Mouse (Mus musculus): ENCODE measurements around the gene Igf1r.
A peak's percentile ranks its signal among the peaks of the same experiment; 100 is the strongest.

Gene Igf1r

DNA sequence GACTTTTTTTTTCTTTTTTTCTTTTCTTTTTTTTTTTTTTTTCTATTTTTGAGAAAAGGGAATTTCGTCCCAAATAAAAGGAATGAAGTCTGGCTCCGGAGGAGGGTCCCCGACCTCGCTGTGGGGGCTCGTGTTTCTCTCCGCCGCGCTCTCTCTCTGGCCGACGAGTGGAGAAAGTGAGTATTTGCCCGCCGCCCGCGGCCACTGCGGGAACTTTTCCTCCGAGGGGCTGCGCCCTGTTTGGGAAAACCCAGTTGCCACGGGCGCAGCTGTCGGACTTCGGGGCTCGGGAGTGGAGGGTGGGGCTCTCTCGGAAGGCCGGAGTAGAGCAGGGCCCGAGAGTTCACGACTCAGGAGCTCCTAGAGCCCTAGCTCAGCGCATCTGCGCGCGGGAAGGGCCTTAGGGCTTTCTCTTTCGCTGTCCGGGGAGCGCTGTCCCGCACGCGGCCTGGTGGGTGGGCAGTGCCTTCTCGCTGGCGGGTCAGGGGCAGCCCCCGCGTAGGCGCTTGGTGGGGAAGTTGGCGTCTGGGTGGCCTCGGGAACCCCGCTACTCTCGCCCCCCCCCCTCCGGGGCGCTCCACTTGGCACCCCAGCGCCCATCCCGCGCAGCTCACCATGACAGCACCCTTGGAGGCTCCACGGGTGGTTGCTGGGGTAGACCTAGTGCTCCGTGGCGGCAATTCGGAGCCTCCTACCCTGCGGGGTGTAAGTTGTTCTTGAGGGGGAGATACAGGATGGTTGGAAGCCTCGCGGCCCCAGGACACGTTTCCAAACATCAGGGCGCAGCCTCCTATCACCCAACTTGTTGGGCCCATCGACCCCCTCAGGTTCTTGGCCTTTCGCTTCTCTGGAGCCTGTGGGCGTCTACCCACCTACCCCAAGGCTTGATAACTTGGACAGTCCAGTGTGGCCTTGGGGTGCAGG is at the start of gene Igf1r:
Gene Igf1r, plus strand, starts transcription at position 51 of the 924 bp plus-strand sequence.
- ATAC-seq (ENCODE audit: insufficient number of reproducible peaks, low FRiP score, low TSS enrichment): no peak

DNA sequence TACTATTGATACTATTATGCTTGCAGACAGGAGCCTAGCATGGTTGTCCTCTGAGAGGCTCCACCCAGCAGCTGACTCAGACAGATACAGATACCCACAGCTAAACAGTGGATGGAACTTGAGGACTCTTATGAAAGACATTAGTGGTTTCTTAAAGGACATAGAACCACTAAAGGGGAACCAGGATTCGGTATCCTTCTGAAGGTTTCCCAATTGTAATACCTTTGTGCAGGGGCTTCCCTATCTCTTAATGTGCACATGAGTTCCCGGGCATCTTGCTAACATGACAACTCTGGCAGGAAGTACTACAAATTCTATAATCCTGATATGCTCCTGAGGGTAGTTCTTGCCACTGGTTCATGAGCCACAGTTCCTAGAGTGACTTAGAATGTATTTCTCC is 46.3 kb upstream of the Igf1r start:
- no peak for ATAC-seq (ENCODE audit: insufficient number of reproducible peaks, low FRiP score, low TSS enrichment)

- no peak for ATAC-seq (ENCODE audit: insufficient number of reproducible peaks, low FRiP score, low TSS enrichment)
These were observed 44.7 kb upstream of the Igf1r start for GRCm38 (mm10) chr7:67907786-67908400.

DNA sequence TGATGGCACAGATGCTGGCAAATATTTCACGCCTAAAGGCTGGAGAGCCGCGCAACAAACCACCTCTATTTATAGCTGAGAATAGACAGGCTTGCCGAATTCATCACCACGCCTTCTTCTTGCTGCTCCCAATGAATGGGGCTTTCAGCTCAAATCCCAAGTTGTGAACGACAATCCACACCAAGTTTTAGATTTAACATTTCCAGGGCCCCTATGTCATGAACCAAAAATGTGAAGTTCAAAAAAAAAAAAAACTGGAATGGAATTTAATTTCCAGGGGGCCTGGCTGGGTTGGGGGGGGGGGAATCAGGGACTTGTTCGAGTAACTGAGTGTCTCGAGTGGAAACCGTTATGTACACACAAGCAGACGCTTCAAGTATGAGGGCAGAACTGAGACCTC is 42.1 kb upstream of the Igf1r start:
- no peak for ATAC-seq (ENCODE audit: insufficient number of reproducible peaks, low FRiP score, low TSS enrichment)

GRCm38 (mm10) chr7:67910947-67911346 is 41.7 kb upstream of the Igf1r start:
- no peak for ATAC-seq (ENCODE audit: insufficient number of reproducible peaks, low FRiP score, low TSS enrichment)

DNA sequence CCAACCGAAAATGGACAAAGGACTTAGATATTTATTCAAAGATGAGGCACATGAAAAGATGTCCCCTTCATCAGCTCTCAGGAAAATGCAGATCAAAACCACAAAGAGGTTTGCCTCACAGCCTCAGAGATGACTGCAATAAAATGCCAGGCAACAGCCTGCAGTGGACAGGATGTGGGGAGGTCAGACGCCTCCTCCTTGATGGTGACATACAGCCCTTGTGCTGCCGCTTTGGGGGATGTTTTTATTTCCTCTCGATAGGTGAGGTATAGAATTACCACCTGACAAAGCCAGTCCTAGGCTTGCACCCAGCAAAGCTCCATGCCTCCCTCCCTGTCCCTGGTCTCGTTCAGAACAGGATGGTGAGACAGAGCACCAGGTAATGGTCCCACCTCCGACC is 40.8 kb upstream of the Igf1r start:
- no peak for ATAC-seq (ENCODE audit: insufficient number of reproducible peaks, low FRiP score, low TSS enrichment)

GRCm38 (mm10) chr7:67916960-67917359 is 35.7 kb upstream of the Igf1r start:
- no peak for ATAC-seq (ENCODE audit: insufficient number of reproducible peaks, low FRiP score, low TSS enrichment)

GRCm38 (mm10) chr7:67917753-67918152 is 34.9 kb upstream of the Igf1r start:
- no peak for ATAC-seq (ENCODE audit: insufficient number of reproducible peaks, low FRiP score, low TSS enrichment)

GRCm38 (mm10) chr7:67919467-67919866 is 33.2 kb upstream of the Igf1r start:
- ATAC-seq (ENCODE audit: insufficient number of reproducible peaks, low FRiP score, low TSS enrichment): no peak

DNA sequence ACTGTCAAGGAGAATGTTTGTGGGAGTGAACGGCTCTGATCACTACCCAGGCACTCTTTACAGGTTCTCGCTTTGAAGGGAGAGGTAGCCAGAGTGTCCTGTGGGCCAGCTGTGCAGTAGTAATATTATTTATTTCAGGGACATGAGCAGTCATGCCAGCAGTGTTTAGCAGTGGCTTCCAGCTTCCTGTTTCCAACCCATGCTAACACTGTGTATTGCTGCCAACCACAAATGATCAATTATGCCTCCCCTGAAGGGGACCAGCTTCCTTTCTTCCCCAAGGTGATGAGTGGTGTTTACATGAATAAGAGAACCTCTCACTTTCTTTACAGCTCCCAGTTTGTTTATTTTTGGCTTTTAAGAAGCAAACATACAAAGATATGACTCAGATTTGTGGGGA is 28.4 kb upstream of the Igf1r start:
- ATAC-seq (ENCODE audit: insufficient number of reproducible peaks, low FRiP score, low TSS enrichment): no peak

DNA sequence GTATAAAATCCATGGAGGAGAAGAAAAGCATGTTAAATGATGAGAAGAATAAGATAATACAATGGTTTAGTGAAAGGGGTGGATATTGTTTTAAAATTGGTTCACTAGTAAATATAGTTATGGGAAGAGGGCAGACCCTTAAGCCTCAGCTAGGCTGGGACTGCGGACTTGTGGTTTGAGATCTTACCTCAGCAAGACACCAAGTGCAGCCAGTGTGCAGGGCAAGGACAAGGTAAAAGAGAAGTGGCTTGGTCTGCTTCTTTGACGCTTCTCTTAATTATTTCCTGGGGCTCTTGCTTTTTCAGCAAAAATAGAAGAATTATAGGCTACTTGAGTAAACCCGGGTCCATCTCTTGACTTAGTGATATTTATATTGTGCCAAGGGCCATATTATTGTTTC is 22.5 kb upstream of the Igf1r start:
- no peak for ATAC-seq (ENCODE audit: insufficient number of reproducible peaks, low FRiP score, low TSS enrichment)

DNA sequence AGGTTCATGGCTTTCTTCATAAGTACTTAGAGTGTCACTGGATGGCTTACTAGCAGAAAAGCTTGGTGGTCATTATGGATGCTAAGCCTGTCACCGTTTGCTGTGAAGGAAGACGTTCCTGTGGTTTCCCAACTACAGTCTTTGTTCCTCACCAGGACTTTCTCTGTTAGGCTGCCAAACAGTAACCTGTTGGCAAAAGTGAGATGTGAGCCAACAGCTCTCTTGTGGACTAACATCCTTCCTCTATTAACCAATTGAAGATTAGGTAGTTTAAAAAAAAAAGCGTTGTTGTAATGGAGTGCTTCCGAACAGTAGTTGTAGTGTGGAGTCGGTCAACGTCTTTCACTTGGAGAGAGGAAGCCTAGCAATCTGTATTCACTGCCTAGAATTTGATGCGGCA is 15.8 kb upstream of the Igf1r start:
- ATAC-seq (ENCODE audit: insufficient number of reproducible peaks, low FRiP score, low TSS enrichment): no peak

- ATAC-seq (ENCODE audit: insufficient number of reproducible peaks, low FRiP score, low TSS enrichment): no peak
These were observed 8.8 kb upstream of the Igf1r start for GRCm38 (mm10) chr7:67943805-67944204.

DNA sequence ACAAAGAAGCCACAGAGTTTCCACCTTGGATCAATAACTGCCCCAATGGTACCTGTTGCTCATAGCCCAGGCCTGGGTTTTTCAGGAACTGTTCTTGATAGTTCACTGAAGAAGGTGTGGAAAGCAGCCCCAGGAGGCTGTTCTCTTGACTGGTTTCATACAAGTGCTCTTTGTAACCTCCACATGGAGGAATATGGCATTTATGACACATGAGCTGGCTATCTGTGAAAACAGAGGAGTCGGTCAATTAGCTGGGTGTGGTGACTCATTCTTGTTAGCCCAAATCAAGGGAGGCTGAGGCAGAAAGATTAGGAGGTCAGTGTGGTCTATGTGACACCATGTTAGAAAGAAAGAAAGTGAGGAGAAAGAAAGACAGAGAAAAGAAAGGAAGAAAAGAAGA is 5.7 kb upstream of the Igf1r start:
- ATAC-seq (ENCODE audit: insufficient number of reproducible peaks, low FRiP score, low TSS enrichment): no peak

DNA sequence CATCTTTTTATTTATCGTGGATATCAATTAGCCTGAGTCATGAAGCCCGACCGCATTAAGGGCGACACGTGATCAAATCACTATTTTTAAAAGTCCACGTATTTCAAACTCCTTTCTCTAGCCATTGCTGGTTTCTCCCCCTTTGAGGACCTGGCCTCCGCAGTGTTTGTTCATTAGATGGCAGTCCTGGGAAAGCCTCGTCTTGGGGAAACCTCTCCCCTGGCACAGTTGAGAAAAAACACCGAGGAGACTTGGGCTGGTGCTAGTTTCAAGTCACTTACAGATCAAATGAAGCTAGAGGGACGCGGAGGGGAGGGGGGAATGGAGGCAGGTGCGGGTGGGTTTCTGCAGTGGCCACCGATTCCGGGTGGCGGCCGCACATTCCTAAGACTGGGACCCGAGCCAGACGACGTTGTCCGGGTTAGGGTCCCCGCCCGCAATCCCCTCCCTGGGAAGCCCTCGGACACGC is 2.2 kb upstream of the Igf1r start:
- no peak for ATAC-seq (ENCODE audit: insufficient number of reproducible peaks, low FRiP score, low TSS enrichment)

GRCm38 (mm10) chr7:67950815-67951531 is 1.7 kb upstream of the Igf1r start:
- ATAC-seq (ENCODE audit: insufficient number of reproducible peaks, low FRiP score, low TSS enrichment): peak; percentile 57

GRCm38 (mm10) chr7:67951532-67952035 is 1.0 kb upstream of the Igf1r start:
- ATAC-seq (ENCODE audit: insufficient number of reproducible peaks, low FRiP score, low TSS enrichment): peak; percentile 80

- ATAC-seq (ENCODE audit: insufficient number of reproducible peaks, low FRiP score, low TSS enrichment): peak; percentile 64
These were observed 468 bp upstream of the Igf1r start for GRCm38 (mm10) chr7:67952036-67952681.

- ATAC-seq (ENCODE audit: insufficient number of reproducible peaks, low FRiP score, low TSS enrichment): no peak
These were observed 1.2 kb downstream of the Igf1r start for GRCm38 (mm10) chr7:67953764-67954242.

DNA sequence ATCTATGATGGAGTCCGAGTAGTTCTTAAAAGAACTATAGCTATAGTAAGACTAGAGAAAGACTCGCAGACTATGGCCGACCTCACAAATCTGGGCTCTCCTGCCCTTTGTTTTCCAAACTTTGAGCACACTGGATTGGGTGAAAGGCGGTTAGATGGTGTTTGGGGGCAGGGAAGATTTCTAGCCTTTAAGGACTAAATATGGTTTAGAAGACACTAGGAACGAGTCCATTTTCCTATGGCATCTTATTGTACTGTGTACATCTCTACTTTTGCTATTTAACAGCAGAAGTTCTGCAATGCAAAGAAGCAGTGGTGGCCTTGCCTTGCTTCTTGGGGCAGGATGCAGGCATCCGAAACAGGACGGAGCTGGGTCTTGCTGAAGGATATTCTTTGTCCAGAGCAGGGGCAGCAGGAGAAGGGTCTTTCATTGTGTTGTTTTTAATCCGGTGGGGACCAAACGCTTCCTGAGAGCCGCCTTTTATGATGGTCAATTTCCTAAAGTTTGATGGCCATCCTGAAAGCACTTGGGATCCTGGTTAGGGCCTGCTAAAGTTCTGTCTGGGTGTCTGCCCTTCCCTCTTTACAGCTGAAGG is 2.1 kb downstream of the Igf1r start:
- ATAC-seq (ENCODE audit: insufficient number of reproducible peaks, low FRiP score, low TSS enrichment): no peak
